ENCODE assay signal across 42 mouse cellular contexts in the genomic region with DNA sequence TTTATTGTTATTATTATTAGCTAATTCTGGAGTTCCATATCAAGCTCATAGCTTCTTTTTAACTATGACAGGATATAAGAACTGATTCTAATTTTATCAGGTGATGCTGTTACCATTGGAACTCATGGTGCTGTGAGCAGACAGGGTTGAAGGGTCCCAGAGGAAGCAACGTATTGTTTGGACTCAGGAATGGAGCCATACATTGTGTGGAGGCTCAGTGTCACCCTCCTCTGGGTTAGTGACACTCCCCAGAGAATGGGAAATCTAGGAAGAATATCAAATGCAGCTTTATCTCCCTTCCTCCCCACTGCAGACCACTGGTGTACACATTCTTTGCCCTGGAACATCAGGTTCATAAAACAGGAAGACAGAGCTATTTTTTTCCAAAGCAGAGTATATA. TPM values are rescaled to one million over a fixed set of nuclear protein-coding genes. Genes with fewer than 3 reads are reported as not detected.
"Had no signal": no experiment of that assay in that cellular context is flagged by ENCODE, and none has a peak within 500 bp of the region (broad histone marks: within the 10 kb centered on the region; RNA-seq: fewer than 3 reads in every experiment).

No protein-coding gene starts in this region.

- ATAC-seq: hindbrain, postnatal 0 days; intestine, embryonic 16.5 days; liver, embryonic 12.5 days had no signal

- H3K27ac ChIP-seq: heart, embryonic 13.5 days; heart, embryonic 15.5 days; hindbrain, embryonic 13.5 days; hindbrain, embryonic 15.5 days; hindbrain, postnatal 0 days; kidney, embryonic 15.5 days; kidney, postnatal 0 days; limb, embryonic 13.5 days; limb, embryonic 15.5 days; liver, embryonic 12.5 days; liver, embryonic 14.5 days had no signal

- H3K27me3 ChIP-seq: heart, embryonic 15.5 days; hindbrain, embryonic 13.5 days; hindbrain, embryonic 15.5 days; kidney, embryonic 15.5 days; limb, embryonic 13.5 days; limb, embryonic 15.5 days; liver, embryonic 12.5 days had no signal

- H3K4me2 ChIP-seq: heart, embryonic 13.5 days; heart, embryonic 15.5 days; hindbrain, embryonic 13.5 days; hindbrain, embryonic 15.5 days; kidney, embryonic 15.5 days; limb, embryonic 13.5 days; limb, embryonic 15.5 days; liver, embryonic 12.5 days had no signal

- H3K36me3 ChIP-seq: heart, embryonic 13.5 days; heart, embryonic 15.5 days; hindbrain, embryonic 13.5 days; hindbrain, embryonic 15.5 days; kidney, embryonic 15.5 days; limb, embryonic 13.5 days; limb, embryonic 15.5 days; liver, embryonic 12.5 days had no signal

- H3K4me3 ChIP-seq: heart, embryonic 13.5 days; heart, embryonic 15.5 days; hindbrain, embryonic 13.5 days; hindbrain, embryonic 15.5 days; kidney, embryonic 15.5 days; limb, embryonic 13.5 days; limb, embryonic 15.5 days; liver, embryonic 12.5 days had no signal

- H3K9me3 ChIP-seq: heart, embryonic 13.5 days; heart, embryonic 15.5 days; hindbrain, embryonic 13.5 days; hindbrain, embryonic 15.5 days; kidney, embryonic 15.5 days; limb, embryonic 13.5 days; limb, embryonic 15.5 days; liver, embryonic 12.5 days had no signal

- H3K4me1 ChIP-seq: heart, embryonic 13.5 days; heart, embryonic 15.5 days; hindbrain, embryonic 13.5 days; hindbrain, embryonic 15.5 days; limb, embryonic 13.5 days; limb, embryonic 15.5 days; liver, embryonic 12.5 days had no signal

- H3K9ac ChIP-seq: heart, embryonic 13.5 days; heart, embryonic 15.5 days; hindbrain, embryonic 13.5 days; hindbrain, embryonic 15.5 days; kidney, embryonic 15.5 days; limb, embryonic 13.5 days; limb, embryonic 15.5 days; liver, embryonic 12.5 days; liver, embryonic 14.5 days had no signal

- DNase-seq: gastrocnemius, postnatal 14 days; gastrocnemius, postnatal 36 days; kidney, adult 11 months; kidney, adult 2 months; kidney, adult 9 months; kidney, postnatal 14 days; kidney, postnatal 36 days; layer of hippocampus, adult 9-11 months; layer of hippocampus, postnatal 36 days; left cerebral cortex, postnatal 4 days; lung, adult 18-20 months had no signal

RNA-seq across cellular contexts. Expression of gene Btnl9, which starts 3.8 kb away (rescaled TPM):
- total RNA-seq: layer of hippocampus, adult 18-20 months; layer of hippocampus, adult 8-10 months; layer of hippocampus, postnatal 36 days; left cerebral cortex, adult 18-20 months had no signal
- polyA plus RNA-seq: hindbrain, embryonic 11.5 days had no signal

RNA-seq across cellular contexts. Expression of gene Olfr1394, which starts 29.0 kb away (rescaled TPM):
- total RNA-seq: gastrocnemius, adult 18-20 months; gastrocnemius, adult 8-10 months; gastrocnemius, postnatal 14 days; gastrocnemius, postnatal 36 days; heart, adult 18-20 months; heart, postnatal 25 days; hematopoietic stem cell, adult 5-6 weeks; hindbrain, postnatal 0 days; layer of hippocampus, adult 18-20 months; layer of hippocampus, adult 8-10 months; layer of hippocampus, postnatal 14 days; layer of hippocampus, postnatal 36 days; left cerebral cortex, adult 18-20 months; left cerebral cortex, adult 8-10 months; left cerebral cortex, postnatal 10 days; left cerebral cortex, postnatal 25 days; left cerebral cortex, postnatal 4 days; liver, adult 2 months had no signal
- polyA plus RNA-seq: gonadal fat pad, adult 2 months; heart, embryonic 13.5 days; heart, embryonic 15.5 days; hindbrain, embryonic 11.5 days; hindbrain, embryonic 13.5 days; hindbrain, embryonic 15.5 days; hindbrain, postnatal 0 days; intestine, embryonic 14.5 days; intestine, embryonic 16.5 days; kidney, embryonic 15.5 days; kidney, postnatal 0 days; large intestine, adult 2 months; limb, embryonic 11.5 days; limb, embryonic 13.5 days; limb, embryonic 15.5 days; liver, adult 2 months; liver, embryonic 12.5 days; liver, embryonic 14.5 days; liver, embryonic 16.5 days had no signal

RNA-seq across cellular contexts. Expression of gene Olfr1395, which starts 41.1 kb away (rescaled TPM):
- total RNA-seq: gastrocnemius, adult 18-20 months; gastrocnemius, adult 8-10 months; gastrocnemius, postnatal 14 days; gastrocnemius, postnatal 36 days; heart, adult 18-20 months; heart, postnatal 25 days; hematopoietic stem cell, adult 5-6 weeks; hindbrain, postnatal 0 days; layer of hippocampus, adult 18-20 months; layer of hippocampus, adult 8-10 months; layer of hippocampus, postnatal 14 days; layer of hippocampus, postnatal 36 days; left cerebral cortex, adult 18-20 months; left cerebral cortex, adult 8-10 months; left cerebral cortex, postnatal 10 days; left cerebral cortex, postnatal 25 days; left cerebral cortex, postnatal 4 days; liver, adult 2 months had no signal
- polyA plus RNA-seq: heart, embryonic 13.5 days; heart, embryonic 15.5 days; hindbrain, embryonic 11.5 days; hindbrain, embryonic 13.5 days; hindbrain, embryonic 15.5 days; hindbrain, postnatal 0 days; intestine, embryonic 14.5 days; intestine, embryonic 16.5 days; kidney, adult 2 months; kidney, embryonic 15.5 days; kidney, postnatal 0 days; large intestine, adult 2 months; limb, embryonic 11.5 days; limb, embryonic 13.5 days; limb, embryonic 15.5 days; liver, adult 2 months; liver, embryonic 12.5 days; liver, embryonic 14.5 days; liver, embryonic 16.5 days had no signal
